Mouse (Mus musculus): ENCODE measurements around the gene Oas1g. TPM values are rescaled to one million over a fixed set of nuclear protein-coding genes. Genes with fewer than 3 reads are reported as not detected.
"Not testable (repeated sequence)": the region's sequence is repeated elsewhere in the genome, so short reads cannot be mapped to it uniquely, and the experiment has no call there.

Oas1g gene
- polyA plus RNA-seq, 1 experiment from 2014 or later, result 0.46 TPM

DNA sequence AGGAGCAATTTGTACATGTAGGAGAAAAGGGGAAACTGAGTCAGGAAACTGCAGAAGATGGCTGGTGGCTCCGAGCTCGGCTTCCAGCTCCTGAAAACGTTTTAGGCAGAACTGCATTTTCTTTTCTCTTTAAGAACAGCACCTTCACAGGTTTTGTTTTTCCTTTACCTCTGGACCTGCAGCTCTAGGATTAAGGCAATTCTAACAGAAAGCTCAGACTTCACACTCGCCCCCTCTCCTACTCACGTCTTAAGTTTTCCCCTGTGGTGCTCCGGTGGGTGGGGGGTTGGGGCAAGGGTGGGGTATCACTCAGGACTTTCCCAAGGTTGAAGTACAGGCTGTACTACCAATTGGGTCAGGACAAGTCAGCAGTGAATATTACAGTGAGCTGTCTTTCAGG, 418 bp upstream of the Oas1g start:
- no peak overlapping the region for H3K4me2 ChIP-seq

DNA sequence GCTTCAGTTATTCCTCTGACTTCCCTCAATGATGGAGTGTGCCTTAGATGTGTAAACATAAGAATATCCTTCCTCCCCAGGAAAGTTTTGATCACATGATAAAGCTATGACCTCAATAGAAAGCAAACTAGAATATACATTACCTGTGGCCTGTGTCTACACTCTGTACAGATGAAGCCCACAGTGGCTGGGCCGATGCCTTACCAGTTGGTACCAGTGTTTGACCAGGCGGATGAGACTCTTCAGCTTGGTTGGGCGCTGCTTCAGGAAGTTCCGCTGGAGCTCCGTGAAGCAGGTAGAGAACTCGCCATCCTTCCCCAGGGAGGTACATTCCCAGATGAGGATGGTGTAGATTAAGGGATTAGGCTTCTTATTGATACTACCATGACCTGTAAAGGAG, 5.7 kb downstream of the Oas1g start:
- not testable (repeated sequence) for H3K4me3 ChIP-seq (replicated peaks); DNase-seq; ATAC-seq (ENCODE audit: low read depth); H3K4me1 ChIP-seq (replicated peaks); H3K27me3 ChIP-seq; H3K9me3 ChIP-seq (replicated peaks); H3K27ac ChIP-seq; H3K9ac ChIP-seq; H3K36me3 ChIP-seq; H3K4me2 ChIP-seq
- WGBS (ENCODE audit: insufficient replicate concordance), result 68% methylated on average over 6 of the region's 6 CpGs

More for the DNA sequence above, 418 bp upstream of the Oas1g start:
- H3K9me3 ChIP-seq (replicated peaks), result no peaks in the 10 kb centered on the region
- WGBS (ENCODE audit: insufficient replicate concordance), result 31% methylated on average over 6 of the region's 6 CpGs
- H3K27me3 ChIP-seq, result no peaks in the 10 kb centered on the region
- H3K27ac ChIP-seq, result no peak overlapping the region
- H3K9ac ChIP-seq, result no peak overlapping the region
- ATAC-seq (ENCODE audit: low read depth) (no peak), DNase-seq (no peak)
- no peaks in the 10 kb centered on the region for H3K36me3 ChIP-seq
- no peaks in the 10 kb centered on the region for H3K4me1 ChIP-seq (replicated peaks)
- H3K4me3 ChIP-seq (replicated peaks), result no peak overlapping the region

- not testable (repeated sequence) for H3K4me2 ChIP-seq; H3K4me1 ChIP-seq (replicated peaks); H3K27me3 ChIP-seq; ATAC-seq (ENCODE audit: low read depth); H3K9ac ChIP-seq; H3K36me3 ChIP-seq; DNase-seq; H3K27ac ChIP-seq; H3K4me3 ChIP-seq (replicated peaks); H3K9me3 ChIP-seq (replicated peaks)
- 19% methylated on average over 2 of the region's 2 CpGs for WGBS (ENCODE audit: insufficient replicate concordance)
Measured at GRCm38 (mm10) chr5:120878803-120879202, 8.6 kb downstream of the Oas1g start.

DNA sequence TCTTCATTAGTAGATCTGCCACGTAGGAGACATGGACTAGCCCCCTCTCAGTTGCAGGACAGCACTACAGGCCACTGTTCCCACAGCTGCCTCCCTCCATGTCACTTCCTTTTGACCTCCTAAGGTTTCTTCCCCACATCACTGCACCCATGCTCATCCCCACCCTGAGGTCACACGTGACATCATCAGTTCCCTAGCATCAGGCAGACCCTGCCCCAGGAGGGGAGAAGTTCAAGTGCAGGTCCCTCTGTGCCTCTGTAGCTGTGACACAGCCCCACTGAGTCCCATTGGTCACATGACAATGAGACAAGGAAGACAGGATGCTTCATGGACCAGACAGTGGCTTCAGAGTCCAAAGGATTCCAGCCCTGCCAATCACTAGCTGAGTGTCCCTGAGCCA, 10.0 kb downstream of the Oas1g start:
- WGBS (ENCODE audit: insufficient replicate concordance), result 46% methylated on average over 2 of the region's 2 CpGs
- H3K36me3 ChIP-seq; DNase-seq; H3K9ac ChIP-seq; H3K27ac ChIP-seq; H3K9me3 ChIP-seq (replicated peaks); ATAC-seq (ENCODE audit: low read depth); H3K4me3 ChIP-seq (replicated peaks); H3K27me3 ChIP-seq; H3K4me2 ChIP-seq; H3K4me1 ChIP-seq (replicated peaks): not testable (repeated sequence)

GRCm38 (mm10) chr5:120876839-120877238, 10.6 kb downstream of the Oas1g start:
- H3K27me3 ChIP-seq; H3K4me2 ChIP-seq; H3K36me3 ChIP-seq; DNase-seq; H3K4me3 ChIP-seq (replicated peaks); H3K9ac ChIP-seq; H3K27ac ChIP-seq; H3K9me3 ChIP-seq (replicated peaks); H3K4me1 ChIP-seq (replicated peaks); ATAC-seq (ENCODE audit: low read depth): not testable (repeated sequence)
- 42% methylated on average over 2 of the region's 3 CpGs for WGBS (ENCODE audit: insufficient replicate concordance)

DNA sequence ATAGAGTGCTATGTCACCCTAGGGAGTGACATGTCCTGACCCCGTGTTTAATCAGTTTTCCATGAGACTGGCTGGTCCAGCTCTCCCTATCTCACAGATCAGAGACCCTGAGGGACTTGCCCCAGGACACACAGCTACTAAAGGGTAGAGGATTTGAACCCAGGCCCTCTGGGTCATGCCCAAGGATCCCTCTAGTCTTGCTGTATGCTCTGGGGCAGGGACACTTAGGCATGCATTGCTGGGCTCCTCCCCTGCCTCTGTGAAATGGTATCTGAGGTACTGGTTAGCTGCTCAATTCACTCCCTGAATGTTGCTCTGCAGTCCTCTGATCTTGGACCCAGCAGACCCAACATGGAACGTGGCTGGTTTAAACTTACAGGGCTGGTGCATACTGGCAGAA, 15.9 kb downstream of the Oas1g start:
- no peaks in the 10 kb centered on the region for H3K9me3 ChIP-seq (replicated peaks)
- H3K27ac ChIP-seq, result no peak overlapping the region
- DNase-seq (no peak), ATAC-seq (ENCODE audit: low read depth) (no peak)
- WGBS (ENCODE audit: insufficient replicate concordance), result 33% methylated on average over 2 of the region's 2 CpGs
- H3K27me3 ChIP-seq, result no peaks in the 10 kb centered on the region
- H3K36me3 ChIP-seq, result no peaks in the 10 kb centered on the region
- H3K4me2 ChIP-seq, result no peak overlapping the region
- H3K9ac ChIP-seq, result no peak overlapping the region
- H3K4me3 ChIP-seq (replicated peaks), result no peak overlapping the region
- H3K4me1 ChIP-seq (replicated peaks), result no peaks in the 10 kb centered on the region

DNA sequence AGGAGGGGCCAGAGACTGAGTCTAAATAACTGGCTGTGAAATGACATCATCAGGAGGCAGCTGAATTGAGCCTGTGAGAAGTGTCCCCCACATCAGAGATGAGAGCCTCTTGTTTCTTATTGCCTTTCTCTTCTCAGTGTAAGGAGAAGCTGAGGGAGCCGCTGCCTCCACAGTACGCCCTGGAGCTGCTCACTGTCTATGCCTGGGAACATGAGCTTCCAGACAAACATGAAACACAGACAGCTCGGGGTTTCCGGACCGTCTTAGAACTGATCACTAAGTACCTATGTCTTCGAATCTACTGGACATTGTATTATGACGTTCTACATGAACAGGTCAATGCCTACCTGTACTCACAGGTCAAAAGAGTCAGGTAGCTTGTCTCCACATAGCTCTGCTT, 16.6 kb downstream of the Oas1g start:
- Histone ChIP-seq H3K27me3 (no peaks in the 10 kb centered on the region), H3K27ac (no peak overlapping the region), H3K4me3 (replicated peaks) (no peak overlapping the region), H3K4me2 (no peak overlapping the region), H3K4me1 (replicated peaks) (no peaks in the 10 kb centered on the region), H3K9me3 (replicated peaks) (no peaks in the 10 kb centered on the region), H3K9ac (no peak overlapping the region), H3K36me3 (no peaks in the 10 kb centered on the region)
- DNase-seq (no peak), ATAC-seq (ENCODE audit: low read depth) (no peak)
- WGBS (ENCODE audit: insufficient replicate concordance), result 63% methylated on average over 7 of the region's 7 CpGs

- WGBS (ENCODE audit: insufficient replicate concordance), result 40% methylated on average over 3 of the region's 3 CpGs
- DNase-seq, result no peak
- H3K27ac ChIP-seq, result no peak overlapping the region
Measured at GRCm38 (mm10) chr5:120870081-120870480, 17.3 kb downstream of the Oas1g start.

GRCm38 (mm10) chr5:120869436-120870015, 17.9 kb downstream of the Oas1g start:
- Histone ChIP-seq H3K9me3 (replicated peaks) (no peaks in the 10 kb centered on the region), H3K9ac (no peak overlapping the region), H3K27me3 (no peaks in the 10 kb centered on the region), H3K4me2 (no peak overlapping the region), H3K27ac (no peak overlapping the region), H3K4me3 (replicated peaks) (no peak overlapping the region), H3K36me3 (no peaks in the 10 kb centered on the region), H3K4me1 (replicated peaks) (no peaks in the 10 kb centered on the region)
- whole genome bisulfite sequencing (ENCODE audit: insufficient replicate concordance), result 51% methylated on average over 7 of the region's 7 CpGs
- no peak for DNase-seq
- no peak for ATAC-seq (ENCODE audit: low read depth)

More at GRCm38 (mm10) chr5:120870081-120870480, 17.3 kb downstream of the Oas1g start:
- Histone ChIP-seq H3K4me3 (replicated peaks) (no peak overlapping the region), H3K9ac (no peak overlapping the region), H3K9me3 (replicated peaks) (no peaks in the 10 kb centered on the region), H3K4me1 (replicated peaks) (no peaks in the 10 kb centered on the region), H3K36me3 (no peaks in the 10 kb centered on the region), H3K27me3 (no peaks in the 10 kb centered on the region), H3K4me2 (no peak overlapping the region)
- ATAC-seq (ENCODE audit: low read depth), result no peak

GRCm38 (mm10) chr5:120865336-120865860, 22.0 kb downstream of the Oas1g start:
- Histone ChIP-seq H3K27ac (no peak overlapping the region), H3K4me1 (replicated peaks) (no peaks in the 10 kb centered on the region), H3K4me3 (replicated peaks) (no peak overlapping the region), H3K4me2 (no peak overlapping the region), H3K9ac (no peak overlapping the region), H3K36me3 (no peaks in the 10 kb centered on the region), H3K27me3 (no peaks in the 10 kb centered on the region), H3K9me3 (replicated peaks) (no peaks in the 10 kb centered on the region)
- WGBS (ENCODE audit: insufficient replicate concordance), result 55% methylated on average over 3 of the region's 3 CpGs
- no peak for DNase-seq
- no peak for ATAC-seq (ENCODE audit: low read depth)

DNA sequence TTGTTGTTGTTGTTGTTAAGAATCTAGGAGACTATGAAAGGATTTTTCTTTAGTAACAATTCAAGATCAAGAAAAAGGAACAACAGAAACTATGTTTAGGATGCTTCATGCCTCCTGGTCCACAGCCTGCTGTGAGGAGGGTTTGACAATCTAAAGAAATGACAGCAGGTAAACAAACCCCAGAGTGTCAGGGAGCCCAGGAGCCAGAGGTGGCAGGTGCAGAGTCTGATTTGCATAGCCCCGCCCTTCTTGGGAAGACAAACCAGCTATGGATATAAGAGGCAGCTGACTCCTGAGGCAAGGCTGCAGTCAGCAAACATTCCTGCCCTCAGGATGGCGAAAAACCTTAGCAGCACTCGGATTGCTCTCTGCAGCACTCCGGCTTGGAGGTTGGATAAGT, 26.3 kb downstream of the Oas1g start, which contains the start of gene Oas1h:
Gene Oas1h (plus strand): TSS at position 301 of the 400 bp plus-strand sequence.
- WGBS (ENCODE audit: insufficient replicate concordance), result 30% methylated on average over 4 of the region's 4 CpGs
- DNase-seq (no peak), ATAC-seq (ENCODE audit: low read depth) (no peak)
- Histone ChIP-seq H3K4me3 (replicated peaks) (no peak within 1 kb of the TSS), H3K9ac (no peak within 1 kb of the TSS), H3K27me3 (no peaks in the 10 kb centered on the region), H3K4me2 (no peak within 1 kb of the TSS), H3K27ac (no peak within 1 kb of the TSS), H3K4me1 (replicated peaks) (no peaks in the 10 kb centered on the region), H3K36me3 (no peaks in the 10 kb centered on the region), H3K9me3 (replicated peaks) (no peaks in the 10 kb centered on the region)

DNA sequence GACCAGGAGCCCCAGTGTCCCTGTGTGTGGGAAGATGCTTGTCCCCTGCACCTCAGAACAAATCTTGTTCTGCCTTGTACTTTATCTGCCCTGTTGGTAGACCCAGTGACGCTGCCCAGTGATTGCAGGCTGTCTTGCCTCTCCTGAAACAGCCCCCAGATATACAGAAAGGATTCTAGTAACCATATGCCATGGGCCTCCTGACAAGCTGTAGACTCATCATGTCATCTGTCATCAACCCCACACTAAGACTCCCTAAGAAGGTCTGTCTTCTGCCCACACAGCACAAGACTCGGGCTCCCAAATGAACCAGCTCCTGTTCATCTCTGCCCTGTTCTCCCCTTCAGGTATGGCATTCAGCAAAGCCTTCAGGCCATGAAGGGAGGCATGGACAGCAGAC, 28.2 kb downstream of the Oas1g start:
- no peaks in the 10 kb centered on the region for H3K4me1 ChIP-seq (replicated peaks)
- H3K9ac ChIP-seq, result no peak overlapping the region
- no peak overlapping the region for H3K4me2 ChIP-seq
- no peak for ATAC-seq (ENCODE audit: low read depth)
- no peaks in the 10 kb centered on the region for H3K36me3 ChIP-seq
- no peak overlapping the region for H3K27ac ChIP-seq
- no peak for DNase-seq
- 35% methylated on average over 2 of the region's 2 CpGs for WGBS (ENCODE audit: insufficient replicate concordance)
- H3K4me3 ChIP-seq (replicated peaks), result no peak overlapping the region
- H3K27me3 ChIP-seq, result no peaks in the 10 kb centered on the region
- H3K9me3 ChIP-seq (replicated peaks), result 0 out of 2 replicates have a peak, but pooled peaks cover 1% of the 10 kb centered on the region

All from liver, embryonic 13.5 days (tissue).